ENCODE assay signal across 18 mouse cellular contexts in genomic region chr9:60312670-60313069, GRCm38 (mm10).
"Had no signal": no experiment of that assay in that cellular context is flagged by ENCODE, and none has a peak within 500 bp of the region (broad histone marks: within the 10 kb centered on the region; RNA-seq: fewer than 3 reads in every experiment).

No protein-coding gene starts in this region.

- DNase-seq: kidney, adult 2 months; kidney, postnatal 25 days; layer of hippocampus, adult 9-11 months; liver; lung, embryonic 14.5 days; right cerebral cortex, adult 18-20 months; right cerebral cortex, postnatal 14 days; right cerebral cortex, postnatal 4 days; thymus, adult 2 months; thymus, postnatal 14 days; thymus, postnatal 4 days had no signal

- H3K36me3 ChIP-seq: limb, embryonic 10.5 days; limb, embryonic 13.5 days; liver, embryonic 12.5 days; liver, embryonic 15.5 days; midbrain, embryonic 12.5 days had no signal

- H3K4me3 ChIP-seq: layer of hippocampus, adult 2 months; limb, embryonic 10.5 days; limb, embryonic 13.5 days; liver, embryonic 12.5 days; liver, embryonic 15.5 days; midbrain, embryonic 12.5 days; myocyte had no signal

- H3K27ac ChIP-seq: layer of hippocampus, adult 2 months; limb, embryonic 13.5 days; liver, embryonic 12.5 days; liver, embryonic 15.5 days had no signal

- H3K4me2 ChIP-seq: limb, embryonic 13.5 days; liver, embryonic 12.5 days; liver, embryonic 15.5 days; lung, embryonic 14.5 days; midbrain, embryonic 12.5 days had no signal

- H3K9ac ChIP-seq: limb, embryonic 13.5 days; liver, embryonic 12.5 days; liver, embryonic 15.5 days; lung, embryonic 14.5 days; midbrain, embryonic 12.5 days had no signal

- ATAC-seq: liver, embryonic 12.5 days had no signal

- H3K27me3 ChIP-seq: limb, embryonic 13.5 days; liver, embryonic 12.5 days; liver, embryonic 15.5 days; midbrain, embryonic 12.5 days had no signal

- H3K9me3 ChIP-seq: limb, embryonic 10.5 days; limb, embryonic 13.5 days; liver, embryonic 12.5 days; liver, embryonic 15.5 days; midbrain, embryonic 12.5 days had no signal

- H3K4me1 ChIP-seq: liver, embryonic 12.5 days had no signal
